Mouse (Mus musculus): ENCODE measurements around the gene Tmem184b. TPM values are rescaled to one million over a fixed set of nuclear protein-coding genes. Genes with fewer than 3 reads are reported as not detected.

Gene Tmem184b
- total RNA-seq (2017), result 3.4 and 4.2 TPM in 2 replicates

- ATAC-seq (replicated peaks; ENCODE audit: low read depth, poor library complexity, severe bottlenecking), result peak; percentile 50
Measured at GRCm38 (mm10) chr15:79402836-79403762, at the start of gene Tmem184b. Tmem184b (minus strand) TSS chr15:79403569.

GRCm38 (mm10) chr15:79448041-79448440 lies 44.7 kb upstream of the Tmem184b start:
- ATAC-seq (replicated peaks; ENCODE audit: low read depth, poor library complexity, severe bottlenecking), result no peak

- no peak for ATAC-seq (replicated peaks; ENCODE audit: low read depth, poor library complexity, severe bottlenecking)
Measured at GRCm38 (mm10) chr15:79445786-79446654, 42.7 kb upstream of the Tmem184b start.

- ATAC-seq (replicated peaks; ENCODE audit: low read depth, poor library complexity, severe bottlenecking), result no peak
Measured at GRCm38 (mm10) chr15:79443856-79444410, 40.6 kb upstream of the Tmem184b start.

GRCm38 (mm10) chr15:79442961-79443518 lies 39.7 kb upstream of the Tmem184b start:
- ATAC-seq (replicated peaks; ENCODE audit: low read depth, poor library complexity, severe bottlenecking), result no peak

GRCm38 (mm10) chr15:79442257-79442611 lies 38.9 kb upstream of the Tmem184b start:
- no peak for ATAC-seq (replicated peaks; ENCODE audit: low read depth, poor library complexity, severe bottlenecking)

- 0 out of 2 replicates have a peak, but pooled peaks have one; percentile 30 for ATAC-seq (replicated peaks; ENCODE audit: low read depth, poor library complexity, severe bottlenecking)
Measured at GRCm38 (mm10) chr15:79441331-79442256, 38.2 kb upstream of the Tmem184b start.

GRCm38 (mm10) chr15:79440651-79441330 lies 37.4 kb upstream of the Tmem184b start:
- no peak for ATAC-seq (replicated peaks; ENCODE audit: low read depth, poor library complexity, severe bottlenecking)

- peak; percentile 69 for ATAC-seq (replicated peaks; ENCODE audit: low read depth, poor library complexity, severe bottlenecking)
Measured at GRCm38 (mm10) chr15:79440223-79440622, 36.9 kb upstream of the Tmem184b start.

- ATAC-seq (replicated peaks; ENCODE audit: low read depth, poor library complexity, severe bottlenecking), result no peak
Measured at GRCm38 (mm10) chr15:79439386-79439785, 36.0 kb upstream of the Tmem184b start.

GRCm38 (mm10) chr15:79438816-79439215 lies 35.4 kb upstream of the Tmem184b start:
- ATAC-seq (replicated peaks; ENCODE audit: low read depth, poor library complexity, severe bottlenecking), result no peak

- ATAC-seq (replicated peaks; ENCODE audit: low read depth, poor library complexity, severe bottlenecking), result no peak
Measured at GRCm38 (mm10) chr15:79438209-79438810, 34.9 kb upstream of the Tmem184b start.

GRCm38 (mm10) chr15:79437541-79438208 lies 34.3 kb upstream of the Tmem184b start:
- ATAC-seq (replicated peaks; ENCODE audit: low read depth, poor library complexity, severe bottlenecking), result no peak

- no peak for ATAC-seq (replicated peaks; ENCODE audit: low read depth, poor library complexity, severe bottlenecking)
Measured at GRCm38 (mm10) chr15:79436481-79436921, 33.1 kb upstream of the Tmem184b start.

- ATAC-seq (replicated peaks; ENCODE audit: low read depth, poor library complexity, severe bottlenecking), result peak; percentile 28
Measured at GRCm38 (mm10) chr15:79435191-79435671, 31.9 kb upstream of the Tmem184b start.

- ATAC-seq (replicated peaks; ENCODE audit: low read depth, poor library complexity, severe bottlenecking), result peak; percentile 57
Measured at GRCm38 (mm10) chr15:79432892-79433291, 29.5 kb upstream of the Tmem184b start.

GRCm38 (mm10) chr15:79432328-79432727 lies 29.0 kb upstream of the Tmem184b start:
- ATAC-seq (replicated peaks; ENCODE audit: low read depth, poor library complexity, severe bottlenecking), result no peak

Measured in common myeloid progenitor, adult 5-6 weeks (primary cell).